Mouse (Mus musculus) CH12.LX (cell line): ENCODE results near the gene Agpat3. TPM values are rescaled to one million over a fixed set of nuclear protein-coding genes. Genes with fewer than 3 reads are reported as not detected.
A peak's percentile ranks its signal among the peaks of the same experiment; 100 is the strongest.

ENCODE experiments used
- DNase-seq: peaks from one replicate; pipeline ENCODE4 v3.0.0-alpha.2; 2013; ENCODE audit errors: extremely low read depth
- H3K27ac ChIP-seq: 2 replicates; pipeline ENCODE4 v1.5.1; 2012; ENCODE audit warnings: low read depth, mild to moderate bottlenecking, control low read depth, moderate library complexity; ENCODE audit not compliant: insufficient read depth
- H3K27me3 ChIP-seq: replicated peaks from 2 replicates; pipeline ENCODE3; 2012; ENCODE audit warnings: inconsistent platforms
- H3K36me3 ChIP-seq, 2 experiments: replicated peaks in 1 of 2; 2 replicates each; pipeline versions ENCODE3 to v1.6.1; 2012; ENCODE audit warnings: inconsistent platforms in 1 of 2, low read length in 1 of 2, mild to moderate bottlenecking in 1 of 2, mixed read lengths in 1 of 2, moderate library complexity in 1 of 2; ENCODE audit not compliant: control insufficient read depth in 1 of 2, insufficient read depth in 1 of 2
- H3K4me1 ChIP-seq, 2 experiments: 2 replicates each; pipeline ENCODE4 v1.6.1; 2012; ENCODE audit warnings: inconsistent platforms in 1 of 2, moderate library complexity in 1 of 2; ENCODE audit not compliant: insufficient read depth in 2 of 2, control insufficient read depth in 1 of 2
- H3K4me2 ChIP-seq: 2 replicates; pipeline ENCODE4 v1.6.1; 2012; ENCODE audit warnings: low read depth, mild to moderate bottlenecking, control low read depth; ENCODE audit not compliant: poor library complexity, insufficient read depth, severe bottlenecking
- H3K4me3 ChIP-seq, 3 experiments: fragments of 150-350 bp in 1 of 3; sonication (generic) in 1 of 3; replicated peaks in 1 of 3; 2 replicates each; pipeline versions ENCODE3 to v1.5.1; 2011 to 2012; ENCODE audit warnings: low read depth in 2 of 3, low read length in 2 of 3, mild to moderate bottlenecking in 2 of 3, moderate library complexity in 2 of 3, control low read depth in 1 of 3, improper control_type of control experiment in 1 of 3, inconsistent platforms in 1 of 3, mixed read lengths in 1 of 3; ENCODE audit not compliant: poor library complexity in 1 of 3
- H3K79me2 ChIP-seq: replicated peaks from 2 replicates; pipeline ENCODE4 v1.6.1; 2012; ENCODE audit warnings: mild to moderate bottlenecking, moderate library complexity; ENCODE audit not compliant: control insufficient read depth, poor library complexity, insufficient read depth, severe bottlenecking; ENCODE audit errors: extremely low read depth
- H3K9ac ChIP-seq: 2 replicates; pipeline ENCODE4 v1.6.1; 2012; ENCODE audit warnings: low read depth, mild to moderate bottlenecking, control low read depth, moderate library complexity; ENCODE audit not compliant: insufficient read depth
- H3K9me3 ChIP-seq: replicated peaks from 2 replicates; pipeline ENCODE3; 2012; ENCODE audit warnings: low read length, inconsistent platforms, mixed read lengths
- CHD1 ChIP-seq: IDR thresholded peaks from 2 replicates; pipeline ENCODE4 v1.6.1; 2012; ENCODE audit warnings: low read depth, low read length, improper control_type of control experiment, inconsistent platforms
- CTCF ChIP-seq, 2 experiments: IDR thresholded peaks in 1 of 2; conservative IDR thresholded peaks in 1 of 2; 2 replicates each; pipeline ENCODE4 v1.5.1; 2011 to 2012; ENCODE audit warnings: low read depth in 2 of 2, low read length in 2 of 2, improper control_type of control experiment in 1 of 2, inconsistent platforms in 1 of 2, mild to moderate bottlenecking in 1 of 2, moderate library complexity in 1 of 2
- ELF1 ChIP-seq: IDR thresholded peaks from 2 replicates; pipeline ENCODE4 v1.6.1; 2014; ENCODE audit warnings: low read depth, mild to moderate bottlenecking, inconsistent platforms, low read length, improper control_type of control experiment
- EP300 ChIP-seq: IDR thresholded peaks from 2 replicates; pipeline ENCODE4 v1.6.1; 2011; ENCODE audit warnings: low read length, improper control_type of control experiment
- ETS1 ChIP-seq: conservative IDR thresholded peaks from 2 replicates; pipeline ENCODE4 v1.6.1; 2012; ENCODE audit warnings: low read depth, mild to moderate bottlenecking, inconsistent platforms, low read length, improper control_type of control experiment, moderate library complexity
- GABPA ChIP-seq: IDR thresholded peaks from 2 replicates; pipeline ENCODE4 v1.6.1; 2012; ENCODE audit warnings: low read depth, low read length, improper control_type of control experiment, inconsistent platforms; ENCODE audit not compliant: insufficient replicate concordance
- HCFC1 ChIP-seq: IDR thresholded peaks from 2 replicates; pipeline ENCODE4 v1.6.1; 2012; ENCODE audit warnings: low read depth, mild to moderate bottlenecking, inconsistent platforms, low read length, improper control_type of control experiment
- IRF4 ChIP-seq: IDR thresholded peaks from 2 replicates; pipeline ENCODE4 v1.6.1; 2014; ENCODE audit warnings: low read depth, mild to moderate bottlenecking, inconsistent platforms, low read length, improper control_type of control experiment
- KAT2A ChIP-seq: IDR thresholded peaks from 2 replicates; pipeline ENCODE4 v1.6.1; 2012; ENCODE audit warnings: low read length, improper control_type of control experiment, inconsistent platforms; ENCODE audit not compliant: insufficient replicate concordance
- MAZ ChIP-seq: IDR thresholded peaks from 2 replicates; pipeline ENCODE4 v1.6.1; 2012; ENCODE audit warnings: low read depth, mild to moderate bottlenecking, inconsistent platforms, low read length, improper control_type of control experiment, moderate library complexity
- MEF2A ChIP-seq: IDR thresholded peaks from 2 replicates; pipeline ENCODE4 v1.6.1; 2014; ENCODE audit warnings: low read depth, mild to moderate bottlenecking, inconsistent platforms, low read length, improper control_type of control experiment, borderline replicate concordance
- MXI1 ChIP-seq: IDR thresholded peaks from 2 replicates; pipeline ENCODE4 v1.6.1; 2011; ENCODE audit warnings: mild to moderate bottlenecking, low read depth, low read length, improper control_type of control experiment
- MYC ChIP-seq: IDR thresholded peaks from 2 replicates; pipeline ENCODE4 v1.6.1; 2011; ENCODE audit warnings: low read depth, mild to moderate bottlenecking, improper control_type of control experiment, low read length
- NELFE ChIP-seq: IDR thresholded peaks from 2 replicates; pipeline ENCODE4 v1.6.1; 2011; ENCODE audit warnings: low read depth, low read length, improper control_type of control experiment
- NRF1 ChIP-seq: IDR thresholded peaks from 2 replicates; pipeline ENCODE4 v1.6.1; 2014; ENCODE audit warnings: low read depth, mild to moderate bottlenecking, inconsistent platforms, low read length, improper control_type of control experiment, moderate library complexity
- PAX5 ChIP-seq: IDR thresholded peaks from 2 replicates; pipeline ENCODE4 v1.6.1; 2012; ENCODE audit warnings: low read length, inconsistent platforms, mixed read lengths
- POLR2A ChIP-seq: IDR thresholded peaks from 2 replicates; pipeline ENCODE4 v1.6.1; 2011; ENCODE audit warnings: low read depth, mild to moderate bottlenecking, improper control_type of control experiment, low read length
- POLR2AphosphoS2 ChIP-seq: IDR thresholded peaks from 2 replicates; pipeline ENCODE4 v1.6.1; 2011; ENCODE audit warnings: low read depth, low read length, improper control_type of control experiment
- RAD21 ChIP-seq: IDR thresholded peaks from 2 replicates; pipeline ENCODE4 v1.6.1; 2011; ENCODE audit warnings: low read depth, mild to moderate bottlenecking, low read length, improper control_type of control experiment, moderate library complexity
- RCOR1 ChIP-seq: conservative IDR thresholded peaks from 2 replicates; pipeline ENCODE4 v1.6.1; 2012; ENCODE audit warnings: low read depth, mild to moderate bottlenecking, inconsistent platforms, low read length, improper control_type of control experiment
- SIN3A ChIP-seq: IDR thresholded peaks from 2 replicates; pipeline ENCODE4 v1.6.1; 2012; ENCODE audit warnings: low read length, improper control_type of control experiment, inconsistent platforms
- TBP ChIP-seq: conservative IDR thresholded peaks from 2 replicates; pipeline ENCODE4 v1.6.1; 2011; ENCODE audit warnings: low read depth, low read length, improper control_type of control experiment
- USF2 ChIP-seq: conservative IDR thresholded peaks from 2 replicates; pipeline ENCODE4 v1.6.1; 2011; ENCODE audit warnings: low read depth, low read length, improper control_type of control experiment
- ZC3H11A ChIP-seq: IDR thresholded peaks from 2 replicates; pipeline ENCODE4 v1.6.1; 2012; ENCODE audit warnings: low read depth, mild to moderate bottlenecking, inconsistent platforms, low read length, improper control_type of control experiment
- ZKSCAN1 ChIP-seq: IDR thresholded peaks from 2 replicates; pipeline ENCODE4 v1.6.1; 2012; ENCODE audit warnings: low read depth, inconsistent platforms, low read length, improper control_type of control experiment, borderline replicate concordance
- ZMIZ1 ChIP-seq: IDR thresholded peaks from 2 replicates; pipeline ENCODE4 v1.6.1; 2012; ENCODE audit warnings: low read depth, mild to moderate bottlenecking, inconsistent platforms, low read length, improper control_type of control experiment
- ZNF384 ChIP-seq: IDR thresholded peaks from 2 replicates; pipeline ENCODE4 v1.6.1; 2012; ENCODE audit warnings: low read depth, low read length, improper control_type of control experiment, inconsistent platforms
- dilution Hi-C: fragments of 300-500 bp; cut with MboI; formaldehyde crosslinking; loops from 2 replicates; pipeline ENCODE4 v1.14.3; 2020; ENCODE audit warnings: low sequenced_read_pairs; ENCODE audit not compliant: extremely low pct_unique_long_range_greater_than_20kb, extremely low pct_ligation_motif_present
- in situ Hi-C: fragments of 300-500 bp; cut with MboI; formaldehyde crosslinking; loops from 3 replicates; pipeline ENCODE4 v1.14.3; 2019; ENCODE audit warnings: low sequenced_read_pairs, low pct_ligation_motif_present, low pct_unique_long_range_greater_than_20kb, mixed read lengths
- polyA plus RNA-seq: library from polyadenylated mRNA; unstranded; fragments of >175 nt; gene quantifications from 2 replicates; pipeline ENCODE4 v1.2.1, GENCODE M21; 2012; ENCODE audit warnings: low read depth; ENCODE audit not compliant: insufficient read length
- total RNA-seq, 2 experiments: library from RNA; depleted of rRNA; stranded (reverse); fragments of 300-350 nt in 1 of 2; fragments of >200 nt in 1 of 2; gene quantifications; 2 replicates each; pipeline ENCODE4 v1.2.3; 2012 to 2014

The Agpat3 gene
- total and polyA plus RNA-seq, 3 experiments: 36.7 to 67.2 (median 63.1) TPM

GRCm38 (mm10) chr10:78246725-78247124, 105.6 kb downstream of the Agpat3 start:
- dilution Hi-C loops: no loop called here
- no peaks in the 10 kb centered on the region for H3K27me3 ChIP-seq
- in situ Hi-C loops: no loop called here
- no peak overlapping the region for H3K4me2 ChIP-seq
- H3K9ac ChIP-seq: no peak overlapping the region
- no peak overlapping the region for H3K27ac ChIP-seq
- H3K9me3 ChIP-seq: peaks cover 6% of the 10 kb centered on the region
- H3K4me3 ChIP-seq: no peak overlapping the region
- no peak for DNase-seq
- peaks cover 0 to 11% of the 10 kb centered on the region in 2 experiments for H3K36me3 ChIP-seq
- H3K4me1 ChIP-seq: peaks cover 7 to 26% of the 10 kb centered on the region in 2 experiments
- TF ChIP-seq ZC3H11A (no peak), ZMIZ1 (no peak), GABPA (no peak), PAX5 (no peak), RCOR1 (no peak), POLR2AphosphoS2 (no peak), NRF1 (no peak), MAZ (no peak), MXI1 (no peak), EP300 (no peak), TBP (no peak), ETS1 (no peak), USF2 (no peak), IRF4 (no peak), MYC (no peak), POLR2A (no peak), RAD21 (no peak)
- peaks cover 14% of the 10 kb centered on the region for H3K79me2 ChIP-seq

DNA sequence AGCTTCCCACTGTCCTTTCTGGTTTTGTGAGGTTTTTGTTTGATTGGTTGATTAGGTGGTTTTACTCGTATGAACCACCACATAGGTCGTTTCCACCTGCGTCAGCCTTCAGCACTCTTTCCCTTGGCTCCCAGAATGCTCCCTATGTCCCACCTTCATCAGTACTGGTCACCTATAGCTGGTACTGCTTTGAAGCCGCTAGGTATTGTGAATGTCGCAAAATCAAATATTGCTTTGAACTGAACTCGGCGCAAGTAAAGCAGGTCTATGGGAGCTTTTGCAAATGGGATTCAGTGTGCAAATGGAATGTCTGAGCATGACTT, 107.1 kb downstream of the Agpat3 start:
- DNase-seq: no peak
- Histone ChIP-seq H3K4me1 (peaks cover 7 to 37% of the 10 kb centered on the region in 2 experiments), H3K36me3 (peaks cover 0 to 20% of the 10 kb centered on the region in 2 experiments), H3K9me3 (peaks cover 4% of the 10 kb centered on the region), H3K79me2 (peaks cover 15% of the 10 kb centered on the region), H3K4me2 (peak overlapping the region; percentile 30), H3K9ac (peak overlapping the region; percentile 37; the same call in 1 of the 2 replicates), H3K27me3 (no peaks in the 10 kb centered on the region), H3K27ac (no peak overlapping the region), H3K4me3 (peak overlapping the region; percentile 44 to 93 (median 89))
- in situ Hi-C loops (no loop called here), dilution Hi-C loops (no loop called here)
- TF ChIP-seq CHD1 (no peak), CTCF (conservative IDR thresholded peaks at IDR 0.05 in 1 of 2, IDR thresholded peaks at IDR 0.05 in 1 of 2; ENCODE audit: low read depth in 2 of 2, low read length in 2 of 2) (no peak), POLR2AphosphoS2 (no peak), NELFE (no peak), MYC (no peak), IRF4 (no peak), GABPA (no peak), ZMIZ1 (no peak), POLR2A (no peak), RCOR1 (no peak), MXI1 (no peak), KAT2A (no peak), SIN3A (no peak), TBP (no peak), MEF2A (no peak), ZKSCAN1 (no peak), HCFC1 (no peak), ELF1 (no peak), ZNF384 (no peak)
